Mouse (Mus musculus): Measurements from ENCODE around the gene Naaladl1.

DNA sequence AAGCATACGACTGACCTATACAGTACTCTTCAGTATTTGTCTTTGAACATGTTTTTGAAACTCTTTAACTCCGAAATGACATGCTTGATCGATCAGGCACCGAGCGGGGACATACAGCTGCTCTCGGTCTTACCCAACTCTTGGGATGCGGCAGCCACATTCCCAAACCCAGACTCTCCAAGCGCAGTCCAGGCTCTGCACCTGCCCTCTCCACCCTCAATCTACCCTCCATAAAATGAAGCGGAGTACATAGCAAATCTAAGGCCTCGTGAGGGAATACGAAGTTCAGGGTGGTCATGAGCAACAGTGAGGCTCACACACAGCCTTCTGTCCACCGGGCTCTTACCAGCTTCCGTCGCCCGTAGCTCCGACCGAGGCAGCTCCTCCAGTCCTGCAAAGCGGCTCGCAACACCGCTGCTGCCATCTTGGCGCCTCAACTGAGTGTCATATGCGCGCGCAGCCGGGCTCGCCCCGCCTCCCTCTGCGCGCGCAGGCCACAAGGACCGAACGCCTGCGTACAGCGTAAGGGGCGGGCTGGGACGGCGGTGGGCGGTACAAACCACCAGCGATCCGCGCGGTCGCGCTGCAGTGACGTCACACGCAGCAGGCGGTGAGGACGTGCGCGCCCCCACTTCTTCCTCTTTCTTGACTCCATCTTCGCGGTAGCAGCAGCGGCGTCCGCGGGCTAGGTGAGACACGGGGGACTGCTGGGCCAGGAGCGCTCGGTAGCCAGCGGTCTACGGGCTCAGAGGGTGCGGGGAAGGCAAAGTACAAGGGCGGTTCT is 48.1 kb upstream of the Naaladl1 start, which contains the start of the genes Mrpl49 and Fau:
- TF ChIP-seq CTCF (IDR thresholded peaks at IDR 0.05; ENCODE audit: low read depth): no peak
- TF ChIP-seq EP300 (IDR thresholded peaks at IDR 0.05; ENCODE audit: low read depth): no peak

All from heart, postnatal 0 days (tissue).